Mouse (Mus musculus) E14TG2a.4 (cell line): ENCODE data around the gene Sh2d1b1.

Source experiments
- H3K27me3 ChIP-seq: 2 replicates; pipeline ENCODE4 v1.6.1; 2014; ENCODE audit warnings: low read length, control low read depth; ENCODE audit not compliant: insufficient read depth
- H3K36me3 ChIP-seq: 2 replicates; pipeline ENCODE4 v1.6.1; 2014; ENCODE audit warnings: low read length, control low read depth; ENCODE audit not compliant: insufficient read depth
- H3K4me1 ChIP-seq: replicated peaks from 2 replicates; pipeline ENCODE4 v1.6.1; 2014; ENCODE audit warnings: low read depth, low read length, control low read depth
- H3K4me3 ChIP-seq: replicated peaks from 2 replicates; pipeline ENCODE4 v1.5.1; 2014; ENCODE audit warnings: mild to moderate bottlenecking, low read length
- H3K9me3 ChIP-seq: 2 replicates; pipeline ENCODE4 v1.6.1; 2014; ENCODE audit warnings: low read length, control low read depth
- CTCF ChIP-seq: conservative IDR thresholded peaks from 2 replicates; pipeline ENCODE4 v1.5.1; 2014; ENCODE audit warnings: low read length
- NANOG ChIP-seq: IDR thresholded peaks from 2 replicates; pipeline ENCODE4 v1.6.1; 2014; ENCODE audit warnings: borderline replicate concordance, low read length, mixed read lengths
- POU5F1 ChIP-seq: IDR thresholded peaks from 2 replicates; pipeline ENCODE4 v1.6.1; 2014; ENCODE audit warnings: low read length, borderline replicate concordance

Sh2d1b1 gene

DNA sequence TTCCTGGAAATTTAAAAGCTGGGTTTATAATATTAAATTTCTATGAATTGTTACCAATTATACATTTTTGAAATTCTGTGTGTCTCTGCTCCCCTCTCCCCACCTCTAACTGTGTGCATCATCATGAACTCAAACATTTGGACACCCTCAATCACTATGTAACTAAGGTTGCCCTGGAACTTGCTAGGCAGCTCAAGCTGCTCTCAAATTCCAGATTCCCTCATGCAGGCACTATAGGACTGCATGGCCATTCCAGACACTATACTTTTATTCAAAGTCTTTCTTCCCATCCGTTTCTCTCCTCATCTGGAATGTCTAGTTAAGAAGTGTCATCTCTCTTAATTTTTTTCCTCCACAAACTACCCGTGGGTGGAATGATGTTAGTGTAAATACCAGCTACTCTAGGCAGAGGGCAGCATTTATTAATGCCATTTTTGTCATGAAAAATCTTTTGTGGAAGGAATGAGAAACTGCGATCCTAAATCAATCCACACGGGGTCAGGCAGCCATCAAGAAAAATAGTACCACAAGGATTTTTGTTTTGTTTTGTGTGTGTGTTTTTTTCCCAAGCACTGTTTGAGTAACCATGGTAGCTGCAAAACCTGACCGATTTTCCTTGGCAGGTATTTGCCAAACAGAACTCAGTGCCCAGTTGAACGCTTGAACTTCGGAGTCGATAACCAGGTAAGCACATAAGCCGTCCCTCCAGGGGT lies 15.3 kb downstream of the Sh2d1b1 start:
- Histone ChIP-seq H3K9me3 (no peaks in the 10 kb centered on the region; the same call in 1 of the 2 replicates), H3K4me3 (no peak overlapping the region), H3K27me3 (no peaks in the 10 kb centered on the region), H3K4me1 (no peaks in the 10 kb centered on the region), H3K36me3 (no peaks in the 10 kb centered on the region)
- TF ChIP-seq POU5F1 = no peak
- TF ChIP-seq CTCF = peak; percentile 35

- TF ChIP-seq POU5F1 (no peak), NANOG (no peak), CTCF (no peak)
- Histone ChIP-seq H3K4me3 (no peak overlapping the region), H3K36me3 (no peaks in the 10 kb centered on the region), H3K9me3 (no peaks in the 10 kb centered on the region; the same call in 1 of the 2 replicates), H3K4me1 (no peaks in the 10 kb centered on the region), H3K27me3 (no peaks in the 10 kb centered on the region)
These were observed 16.1 kb downstream of the Sh2d1b1 start for GRCm38 (mm10) chr1:170293257-170293656.

DNA sequence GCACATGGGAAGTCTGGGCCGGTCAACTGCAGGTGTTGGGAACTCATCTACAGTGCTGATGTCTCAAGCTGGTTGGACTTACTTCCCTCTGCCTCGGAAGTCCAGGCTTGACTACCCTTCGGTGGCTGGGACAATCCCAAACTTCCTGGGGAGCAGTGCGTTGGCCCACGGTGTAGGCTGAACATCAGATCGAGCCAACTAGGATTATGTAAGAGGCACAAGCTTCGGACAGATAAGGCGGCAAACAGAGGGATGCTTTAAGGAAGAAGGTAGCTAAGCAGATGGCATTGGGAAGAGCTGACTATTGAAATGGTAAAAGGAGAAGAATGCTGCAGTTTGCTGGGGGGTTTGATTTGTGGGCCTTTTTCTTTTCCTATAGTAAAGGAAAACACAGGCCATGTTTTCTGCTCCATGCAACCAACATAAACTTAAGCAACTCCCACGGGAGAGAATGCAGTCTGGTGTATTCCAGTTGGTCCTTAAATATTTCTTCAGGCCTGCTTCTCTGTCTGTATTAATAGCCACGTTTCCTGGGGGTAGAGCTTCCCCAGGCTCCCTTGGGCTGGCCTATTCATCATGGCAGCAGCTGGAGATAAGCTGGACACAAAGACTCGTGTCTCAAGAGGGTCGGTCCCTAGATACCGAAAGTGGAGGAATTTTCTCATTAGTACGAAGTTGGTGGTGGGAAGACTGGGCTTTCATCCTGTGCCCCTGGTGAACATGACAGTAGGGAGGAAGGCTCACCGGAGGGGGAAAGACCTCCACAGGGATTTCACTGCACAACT lies 17.9 kb downstream of the Sh2d1b1 start:
- H3K4me1 ChIP-seq = no peaks in the 10 kb centered on the region
- no peaks in the 10 kb centered on the region for H3K27me3 ChIP-seq
- no peaks in the 10 kb centered on the region for H3K36me3 ChIP-seq
- no peaks in the 10 kb centered on the region for H3K9me3 ChIP-seq
- H3K4me3 ChIP-seq = no peak overlapping the region
- TF ChIP-seq CTCF = no peak
- no peak for TF ChIP-seq POU5F1
- no peak for TF ChIP-seq NANOG

DNA sequence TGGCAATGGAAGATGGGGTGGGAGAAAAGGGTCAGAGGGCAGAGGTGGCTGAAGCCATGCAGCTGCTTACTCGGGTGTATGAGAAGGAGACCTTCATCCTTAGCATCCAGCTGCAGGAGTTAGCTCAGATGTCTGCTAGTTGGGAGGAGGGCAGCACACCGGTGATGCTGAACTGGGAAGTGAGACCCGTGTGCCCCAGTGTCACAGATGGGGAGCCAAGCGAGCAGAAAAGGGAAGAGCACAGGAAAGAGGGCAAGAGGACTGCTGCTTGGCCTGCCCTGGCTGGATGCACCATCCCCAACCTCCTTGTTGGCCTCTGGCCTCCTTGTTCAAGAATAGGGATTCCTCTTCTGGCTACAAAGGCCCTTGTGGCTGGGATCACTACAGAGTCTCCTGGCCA lies 22.4 kb downstream of the Sh2d1b1 start:
- Histone ChIP-seq H3K9me3 (no peaks in the 10 kb centered on the region), H3K36me3 (no peaks in the 10 kb centered on the region), H3K4me3 (no peak overlapping the region), H3K27me3 (no peaks in the 10 kb centered on the region), H3K4me1 (no peaks in the 10 kb centered on the region)
- no peak for TF ChIP-seq CTCF
- TF ChIP-seq POU5F1 = no peak
- TF ChIP-seq NANOG = no peak

GRCm38 (mm10) chr1:170301686-170302085 lies 24.6 kb downstream of the Sh2d1b1 start:
- H3K9me3 ChIP-seq = no peaks in the 10 kb centered on the region
- H3K27me3 ChIP-seq = no peaks in the 10 kb centered on the region
- no peak overlapping the region for H3K4me3 ChIP-seq
- no peak for TF ChIP-seq CTCF
- TF ChIP-seq POU5F1 = no peak
- no peak for TF ChIP-seq NANOG
- H3K4me1 ChIP-seq = no peaks in the 10 kb centered on the region
- no peaks in the 10 kb centered on the region for H3K36me3 ChIP-seq

DNA sequence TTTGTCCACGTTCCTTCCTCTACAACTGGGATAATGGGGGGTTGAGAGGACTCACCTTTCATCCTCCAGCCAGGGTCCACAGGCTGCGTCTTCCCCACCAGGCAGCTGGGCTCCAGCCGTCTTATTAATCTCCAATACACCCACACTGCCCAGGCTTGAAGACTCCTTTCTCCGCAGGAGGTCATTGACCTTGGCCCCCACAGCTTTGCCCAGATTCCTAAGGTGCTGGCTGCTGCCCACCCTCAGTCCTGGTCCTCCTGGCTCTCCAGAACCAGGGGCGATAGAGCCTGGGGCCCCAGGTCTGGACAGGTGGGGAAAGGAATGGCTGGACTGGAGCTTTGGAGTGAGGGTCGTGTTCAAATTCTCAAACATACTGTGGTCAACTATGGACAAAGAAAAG lies 25.3 kb downstream of the Sh2d1b1 start:
- TF ChIP-seq NANOG (no peak), POU5F1 (no peak), CTCF (no peak)
- Histone ChIP-seq H3K36me3 (no peaks in the 10 kb centered on the region), H3K9me3 (no peaks in the 10 kb centered on the region), H3K27me3 (no peaks in the 10 kb centered on the region), H3K4me1 (no peaks in the 10 kb centered on the region), H3K4me3 (no peak overlapping the region)

- Histone ChIP-seq H3K4me3 (no peak overlapping the region), H3K9me3 (no peaks in the 10 kb centered on the region), H3K27me3 (no peaks in the 10 kb centered on the region), H3K4me1 (no peaks in the 10 kb centered on the region), H3K36me3 (no peaks in the 10 kb centered on the region)
- TF ChIP-seq POU5F1 = no peak
- no peak for TF ChIP-seq NANOG
- TF ChIP-seq CTCF = no peak
These were observed 26.0 kb downstream of the Sh2d1b1 start for GRCm38 (mm10) chr1:170303103-170303502.

- no peaks in the 10 kb centered on the region for H3K9me3 ChIP-seq
- no peaks in the 10 kb centered on the region for H3K27me3 ChIP-seq
- no peaks in the 10 kb centered on the region for H3K4me1 ChIP-seq
- no peak overlapping the region for H3K4me3 ChIP-seq
- H3K36me3 ChIP-seq = no peaks in the 10 kb centered on the region
- TF ChIP-seq CTCF (no peak), POU5F1 (no peak), NANOG (no peak)
These were observed 27.9 kb downstream of the Sh2d1b1 start for GRCm38 (mm10) chr1:170305002-170305401.

DNA sequence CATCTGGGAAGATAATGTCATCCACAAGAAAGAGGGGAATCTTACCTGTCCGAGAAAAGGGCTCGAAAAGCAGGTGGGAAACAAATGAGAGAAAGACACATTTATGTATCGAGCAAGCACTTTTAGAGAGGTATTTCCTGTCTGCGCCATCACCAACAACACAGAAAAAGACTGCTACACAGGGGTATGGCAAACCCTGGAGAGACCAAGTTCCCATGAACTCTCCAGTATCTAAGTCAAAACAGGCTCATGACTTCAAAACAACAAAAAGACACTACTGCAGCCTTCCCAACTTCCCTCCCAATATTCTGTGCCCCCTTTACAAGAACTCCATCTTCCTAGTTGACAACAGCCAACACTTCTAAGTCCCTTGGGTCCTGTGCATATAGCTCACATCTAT lies 29.1 kb downstream of the Sh2d1b1 start, which contains the start of gene Gm7694:
Gene Gm7694, minus strand, starts transcription at position 101 of the 400 bp plus-strand sequence.
- Histone ChIP-seq H3K27me3 (no peaks in the 10 kb centered on the region), H3K4me1 (no peaks in the 10 kb centered on the region), H3K9me3 (no peaks in the 10 kb centered on the region), H3K36me3 (no peaks in the 10 kb centered on the region), H3K4me3 (no peak within 1 kb of the TSS)
- TF ChIP-seq CTCF (no peak), POU5F1 (no peak), NANOG (no peak)
